Mouse (Mus musculus): ENCODE measurements around the gene Pde6h. TPM values are rescaled to one million over a fixed set of nuclear protein-coding genes. Genes with fewer than 3 reads are reported as not detected.

Pde6h gene
- total and polyA plus RNA-seq, 3 experiments: 0.04 to 0.30 TPM; not detected in 1

- no peak for DNase-seq (ENCODE audit: extremely low read depth)
- Histone ChIP-seq H3K9me3 (replicated peaks; ENCODE audit: low read length) (no peaks in the 10 kb centered on the region), H3K9ac (ENCODE audit: insufficient read depth, low read depth) (no peak overlapping the region), H3K79me2 (replicated peaks; ENCODE audit: control insufficient read depth, extremely low read depth, insufficient read depth, poor library complexity, severe bottlenecking) (no peaks in the 10 kb centered on the region), H3K36me3 (replicated peaks in 1 of 2; ENCODE audit: control insufficient read depth in 1 of 2, insufficient read depth in 1 of 2, low read length in 1 of 2) (no peaks in the 10 kb centered on the region), H3K4me3 (replicated peaks in 1 of 3; ENCODE audit: low read depth in 2 of 3, low read length in 2 of 3, poor library complexity in 1 of 3) (no peak overlapping the region), H3K27ac (ENCODE audit: insufficient read depth, low read depth) (no peak overlapping the region), H3K4me1 (ENCODE audit: control insufficient read depth in 1 of 2, insufficient read depth in 2 of 2) (peaks cover 11 to 37% of the 10 kb centered on the region in 2 experiments), H3K27me3 (replicated peaks) (no peaks in the 10 kb centered on the region), H3K4me2 (ENCODE audit: insufficient read depth, low read depth, poor library complexity, severe bottlenecking) (no peak overlapping the region)
- in situ Hi-C loops (cut with MboI; ENCODE audit: low pct_ligation_motif_present, low pct_unique_long_range_greater_than_20kb, low sequenced_read_pairs) (no loop called here), dilution Hi-C loops (cut with MboI; ENCODE audit: extremely low pct_ligation_motif_present, extremely low pct_unique_long_range_greater_than_20kb, low sequenced_read_pairs) (no loop called here)
- TF ChIP-seq TBP (conservative IDR thresholded peaks at IDR 0.05; ENCODE audit: low read depth, low read length): no peak
- TF ChIP-seq MXI1 (IDR thresholded peaks at IDR 0.05; ENCODE audit: low read depth, low read length): no peak
- no peak for TF ChIP-seq MAZ (IDR thresholded peaks at IDR 0.05; ENCODE audit: low read depth, low read length)
- TF ChIP-seq E2F4 (IDR thresholded peaks at IDR 0.05; ENCODE audit: insufficient replicate concordance, low read depth, low read length): no peak
Observed at GRCm38 (mm10) chr6:136946943-136947342, 23.3 kb downstream of the Pde6h start.

GRCm38 (mm10) chr6:136947716-136948115 is 24.1 kb downstream of the Pde6h start:
- Histone ChIP-seq H3K4me1 (ENCODE audit: control insufficient read depth in 1 of 2, insufficient read depth in 2 of 2) (peaks cover 11 to 30% of the 10 kb centered on the region in 2 experiments), H3K27ac (ENCODE audit: insufficient read depth, low read depth) (no peak overlapping the region), H3K27me3 (replicated peaks) (no peaks in the 10 kb centered on the region), H3K9me3 (replicated peaks; ENCODE audit: low read length) (no peaks in the 10 kb centered on the region), H3K36me3 (replicated peaks in 1 of 2; ENCODE audit: control insufficient read depth in 1 of 2, insufficient read depth in 1 of 2, low read length in 1 of 2) (no peaks in the 10 kb centered on the region), H3K9ac (ENCODE audit: insufficient read depth, low read depth) (no peak overlapping the region), H3K4me3 (replicated peaks in 1 of 3; ENCODE audit: low read depth in 2 of 3, low read length in 2 of 3, poor library complexity in 1 of 3) (no peak overlapping the region), H3K4me2 (ENCODE audit: insufficient read depth, low read depth, poor library complexity, severe bottlenecking) (no peak overlapping the region), H3K79me2 (replicated peaks; ENCODE audit: control insufficient read depth, extremely low read depth, insufficient read depth, poor library complexity, severe bottlenecking) (no peaks in the 10 kb centered on the region)
- in situ Hi-C loops (cut with MboI; ENCODE audit: low pct_ligation_motif_present, low pct_unique_long_range_greater_than_20kb, low sequenced_read_pairs) (no loop called here), dilution Hi-C loops (cut with MboI; ENCODE audit: extremely low pct_ligation_motif_present, extremely low pct_unique_long_range_greater_than_20kb, low sequenced_read_pairs) (no loop called here)
- no peak for TF ChIP-seq ZMIZ1 (IDR thresholded peaks at IDR 0.05; ENCODE audit: low read depth, low read length)
- no peak for TF ChIP-seq TBP (conservative IDR thresholded peaks at IDR 0.05; ENCODE audit: low read depth, low read length)
- TF ChIP-seq BHLHE40 (IDR thresholded peaks at IDR 0.05; ENCODE audit: low read depth, low read length): no peak
- TF ChIP-seq IRF4 (IDR thresholded peaks at IDR 0.05; ENCODE audit: low read depth, low read length): no peak
- TF ChIP-seq ZC3H11A (IDR thresholded peaks at IDR 0.05; ENCODE audit: low read depth, low read length): no peak
- no peak for TF ChIP-seq USF2 (conservative IDR thresholded peaks at IDR 0.05; ENCODE audit: low read depth, low read length)
- no peak for TF ChIP-seq EP300 (IDR thresholded peaks at IDR 0.05; ENCODE audit: low read length)
- no peak for TF ChIP-seq MYC (IDR thresholded peaks at IDR 0.05; ENCODE audit: low read depth, low read length)
- no peak for DNase-seq (ENCODE audit: extremely low read depth)

GRCm38 (mm10) chr6:136950171-136950570 is 26.5 kb downstream of the Pde6h start:
- TF ChIP-seq HCFC1 (IDR thresholded peaks at IDR 0.05; ENCODE audit: low read depth, low read length) (no peak), ZMIZ1 (IDR thresholded peaks at IDR 0.05; ENCODE audit: low read depth, low read length) (no peak), TCF12 (IDR thresholded peaks at IDR 0.05; ENCODE audit: low read depth, low read length) (no peak), NELFE (IDR thresholded peaks at IDR 0.05; ENCODE audit: low read depth, low read length) (no peak), RCOR1 (conservative IDR thresholded peaks at IDR 0.05; ENCODE audit: low read depth, low read length) (no peak), IRF4 (IDR thresholded peaks at IDR 0.05; ENCODE audit: low read depth, low read length) (no peak), MYC (IDR thresholded peaks at IDR 0.05; ENCODE audit: low read depth, low read length) (no peak), CHD1 (IDR thresholded peaks at IDR 0.05; ENCODE audit: low read depth, low read length) (no peak), MEF2A (IDR thresholded peaks at IDR 0.05; ENCODE audit: borderline replicate concordance, low read depth, low read length) (no peak), GABPA (IDR thresholded peaks at IDR 0.05; ENCODE audit: insufficient replicate concordance, low read depth, low read length) (no peak), EP300 (IDR thresholded peaks at IDR 0.05; ENCODE audit: low read length) (no peak), USF1 (IDR thresholded peaks at IDR 0.05; ENCODE audit: low read depth, low read length) (no peak), ETS1 (conservative IDR thresholded peaks at IDR 0.05; ENCODE audit: low read depth, low read length) (no peak), JUN (IDR thresholded peaks at IDR 0.05; ENCODE audit: insufficient read depth, low read depth, low read length) (no peak), MAFK (IDR thresholded peaks at IDR 0.05; ENCODE audit: insufficient replicate concordance, low read length) (no peak), ZC3H11A (IDR thresholded peaks at IDR 0.05; ENCODE audit: low read depth, low read length) (no peak), E2F4 (IDR thresholded peaks at IDR 0.05; ENCODE audit: insufficient replicate concordance, low read depth, low read length) (no peak), UBTF (IDR thresholded peaks at IDR 0.05; ENCODE audit: low read depth, low read length) (no peak)

More at GRCm38 (mm10) chr6:136950171-136950570, 26.5 kb downstream of the Pde6h start:
- in situ Hi-C loops (cut with MboI; ENCODE audit: low pct_ligation_motif_present, low pct_unique_long_range_greater_than_20kb, low sequenced_read_pairs): no loop called here
- Histone ChIP-seq H3K27ac (ENCODE audit: insufficient read depth, low read depth) (no peak overlapping the region), H3K27me3 (replicated peaks) (no peaks in the 10 kb centered on the region), H3K4me3 (replicated peaks in 1 of 3; ENCODE audit: low read depth in 2 of 3, low read length in 2 of 3, poor library complexity in 1 of 3) (no peak overlapping the region), H3K9me3 (replicated peaks; ENCODE audit: low read length) (no peaks in the 10 kb centered on the region), H3K9ac (ENCODE audit: insufficient read depth, low read depth) (no peak overlapping the region), H3K36me3 (replicated peaks in 1 of 2; ENCODE audit: control insufficient read depth in 1 of 2, insufficient read depth in 1 of 2, low read length in 1 of 2) (no peaks in the 10 kb centered on the region), H3K4me2 (ENCODE audit: insufficient read depth, low read depth, poor library complexity, severe bottlenecking) (no peak overlapping the region), H3K4me1 (ENCODE audit: control insufficient read depth in 1 of 2, insufficient read depth in 2 of 2) (peaks cover 11 to 12% of the 10 kb centered on the region in 2 experiments), H3K79me2 (replicated peaks; ENCODE audit: control insufficient read depth, extremely low read depth, insufficient read depth, poor library complexity, severe bottlenecking) (no peaks in the 10 kb centered on the region)
- no peak for DNase-seq (ENCODE audit: extremely low read depth)
- dilution Hi-C loops (cut with MboI; ENCODE audit: extremely low pct_ligation_motif_present, extremely low pct_unique_long_range_greater_than_20kb, low sequenced_read_pairs): no loop called here
